Mouse (Mus musculus): ENCODE results near the gene Col26a1.

DNA sequence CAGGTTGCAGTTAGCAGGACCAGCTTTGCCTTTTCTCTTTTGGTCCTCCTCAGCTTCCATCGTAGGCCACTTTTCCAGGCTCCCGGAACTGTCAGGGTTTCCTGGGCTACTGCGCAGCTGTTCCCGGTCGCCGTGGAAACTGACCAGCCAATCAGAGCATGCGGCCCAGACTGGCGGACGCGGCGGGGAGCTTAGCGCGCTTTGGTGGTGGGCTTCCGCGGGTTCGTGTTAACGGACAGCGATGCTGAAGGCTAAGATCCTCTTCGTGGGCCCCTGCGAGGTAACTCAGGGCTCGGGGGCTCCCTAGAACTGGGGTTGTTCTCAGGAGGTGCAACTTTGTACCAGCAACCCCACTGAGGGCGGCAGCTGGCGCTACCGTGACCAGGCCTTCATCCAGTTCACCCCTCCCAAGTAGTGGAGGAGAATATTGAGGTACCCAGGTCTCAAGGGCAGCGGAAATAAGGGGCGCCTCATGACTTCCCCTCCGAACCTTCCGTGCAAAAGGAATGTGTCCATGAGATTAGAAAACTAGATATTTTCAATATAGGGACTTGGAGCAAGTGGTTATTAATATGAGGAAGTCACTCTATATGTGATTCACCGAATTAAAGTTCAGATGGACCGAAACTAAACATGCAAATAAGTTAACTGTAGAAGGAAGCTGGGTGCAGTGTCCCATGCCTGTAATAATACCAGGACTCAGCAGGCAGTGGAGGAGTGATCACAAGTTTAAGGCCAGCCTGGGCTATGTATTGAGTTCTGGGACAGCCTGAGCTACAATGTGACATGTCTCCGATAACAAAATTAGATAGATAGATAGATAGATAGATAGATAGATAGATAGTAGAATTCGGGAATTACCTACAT is 25.2 kb upstream of the Col26a1 start, which contains the start of gene Ift22:
- peak; percentile 36; the same call in 1 of the 2 replicates for TF ChIP-seq POLR2A (IDR thresholded peaks at IDR 0.05; ENCODE audit: low read depth, low read length)
- no peak for TF ChIP-seq CTCF (IDR thresholded peaks at IDR 0.05; ENCODE audit: extremely low read depth, insufficient read length, insufficient replicate concordance, low read depth, low read length)

All from small intestine, adult 2 months (tissue).